Mouse (Mus musculus) forebrain, embryonic 13.5 days (tissue): ENCODE measurements at regions not wholly inside any gene's neighbourhood (a gene's known extent, or its start where the extent isn't known, plus 50 kb on each side); places are given as distances from the start of the nearest gene placed in this dataset.

ENCODE experiments used
- ATAC-seq: fragments of 200-750 bp; cut with Nextera tagmentation; 2 replicates; pipeline ENCODE4 v1.8.0; 2017
- H3K27ac ChIP-seq: fragments of 300-500 bp; sonication (generic); 2 replicates; pipeline ENCODE4 v1.5.1; 2015; ENCODE audit warnings: inconsistent platforms, mild to moderate bottlenecking, moderate library complexity
- H3K27me3 ChIP-seq: fragments of 300-500 bp; sonication (generic); 2 replicates; pipeline ENCODE4 v1.6.1; 2015; ENCODE audit warnings: mild to moderate bottlenecking, inconsistent platforms
- H3K36me3 ChIP-seq: fragments of 300-500 bp; sonication (generic); 2 replicates; pipeline ENCODE4 v1.6.1; 2015; ENCODE audit warnings: mild to moderate bottlenecking, inconsistent platforms; ENCODE audit not compliant: poor library complexity, severe bottlenecking
- H3K4me1 ChIP-seq: fragments of 300-500 bp; sonication (generic); 2 replicates; pipeline ENCODE4 v1.6.1; 2015; ENCODE audit warnings: inconsistent platforms
- H3K4me2 ChIP-seq: fragments of 300-500 bp; sonication (generic); 2 replicates; pipeline ENCODE4 v1.6.1; 2015; ENCODE audit warnings: inconsistent platforms, mild to moderate bottlenecking, moderate library complexity
- H3K4me3 ChIP-seq: fragments of 300-500 bp; sonication (generic); 2 replicates; pipeline ENCODE4 v1.5.1; 2015; ENCODE audit warnings: mild to moderate bottlenecking, inconsistent platforms
- H3K9ac ChIP-seq: fragments of 300-500 bp; sonication (generic); 2 replicates; pipeline ENCODE4 v1.6.1; 2015; ENCODE audit warnings: mild to moderate bottlenecking, inconsistent platforms
- H3K9me3 ChIP-seq: fragments of 300-500 bp; sonication (generic); replicated peaks from 2 replicates; pipeline ENCODE4 v1.6.1; 2016; ENCODE audit warnings: inconsistent platforms
- WGBS: fragments of 180-500 bp; shearing (Covaris S2); methylation state at CpG from one replicate; pipeline ENCODE4 v1.1.7; 2015; 5-methylcytosine and 5-hydroxymethylcytosine counted together

GRCm38 (mm10) chr1:30536989-30537975, 336.4 kb downstream of the Phf3 start:
- no peak overlapping the region for H3K9ac ChIP-seq
- no peak overlapping the region for H3K4me2 ChIP-seq
- no peak overlapping the region for H3K27ac ChIP-seq
- no peaks in the 10 kb centered on the region for H3K4me1 ChIP-seq
- H3K9me3 ChIP-seq = no peaks in the 10 kb centered on the region
- H3K27me3 ChIP-seq = no peaks in the 10 kb centered on the region
- 0 out of 2 replicates have a peak, but pooled peaks have one; percentile 59 for ATAC-seq
- H3K36me3 ChIP-seq = no peaks in the 10 kb centered on the region
- no peak overlapping the region for H3K4me3 ChIP-seq
- 68% methylated on average over 11 of the region's 11 CpGs for WGBS

- Histone ChIP-seq H3K36me3 (no peaks in the 10 kb centered on the region), H3K27me3 (no peaks in the 10 kb centered on the region), H3K4me2 (no peak overlapping the region), H3K9me3 (no peaks in the 10 kb centered on the region), H3K27ac (no peak overlapping the region), H3K4me3 (no peak overlapping the region), H3K9ac (no peak overlapping the region), H3K4me1 (no peaks in the 10 kb centered on the region)
- no peak for ATAC-seq
- WGBS = 79% methylated on average over 3 of the region's 3 CpGs
Measured at GRCm38 (mm10) chr1:30517348-30517747, 356.4 kb downstream of the Phf3 start.

DNA sequence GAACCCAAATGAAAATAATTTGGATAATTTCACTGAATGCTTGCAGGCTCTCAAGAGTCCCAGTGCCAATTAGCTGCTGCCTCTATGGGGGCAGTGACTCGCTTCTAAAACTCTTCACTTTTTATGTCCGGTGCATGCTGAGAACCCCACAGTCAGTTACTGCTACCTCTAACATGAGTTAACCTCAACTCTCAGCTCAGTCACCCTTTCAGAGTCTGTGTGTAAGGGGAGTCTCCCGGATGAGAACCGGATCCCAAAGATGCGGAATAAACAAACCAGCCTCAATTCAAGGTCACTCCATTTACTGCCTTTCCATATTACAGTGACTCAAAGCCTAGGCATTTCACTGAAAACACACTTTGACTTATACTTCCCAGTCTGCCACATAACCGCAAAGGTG, 357.9 kb downstream of the Phf3 start:
- no peak overlapping the region for H3K9ac ChIP-seq
- H3K36me3 ChIP-seq = no peaks in the 10 kb centered on the region
- H3K4me1 ChIP-seq = no peaks in the 10 kb centered on the region
- WGBS = 94% methylated on average over 6 of the region's 6 CpGs
- no peak overlapping the region for H3K4me2 ChIP-seq
- ATAC-seq = no peak
- no peak overlapping the region for H3K27ac ChIP-seq
- no peak overlapping the region for H3K4me3 ChIP-seq
- H3K27me3 ChIP-seq = no peaks in the 10 kb centered on the region
- H3K9me3 ChIP-seq = no peaks in the 10 kb centered on the region

DNA sequence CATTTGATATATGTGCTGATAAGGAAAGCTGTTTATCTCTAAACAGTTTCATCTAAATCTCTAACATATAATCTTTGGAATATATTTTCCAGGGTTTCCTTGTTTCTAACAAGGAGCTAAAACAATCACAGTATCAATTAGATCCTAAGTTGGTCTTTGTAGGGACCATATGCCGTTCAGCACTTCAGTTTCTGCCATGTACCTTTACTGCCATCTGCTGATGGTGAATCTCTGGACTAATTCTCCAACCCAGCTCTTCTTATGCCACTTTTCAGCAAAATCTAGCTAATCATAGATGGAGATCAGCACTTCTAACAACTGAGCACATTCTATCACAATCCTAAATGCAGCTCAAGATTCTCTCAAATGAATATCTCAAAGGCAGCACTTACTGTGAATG, 370.5 kb downstream of the Phf3 start:
- Histone ChIP-seq H3K4me2 (no peak overlapping the region), H3K36me3 (no peaks in the 10 kb centered on the region), H3K27me3 (no peaks in the 10 kb centered on the region), H3K4me3 (no peak overlapping the region), H3K27ac (no peak overlapping the region), H3K9ac (no peak overlapping the region), H3K9me3 (no peaks in the 10 kb centered on the region), H3K4me1 (no peaks in the 10 kb centered on the region)
- ATAC-seq = peak; percentile 62
- WGBS = 31% methylated on average over 1 of the region's 1 CpGs

- Histone ChIP-seq H3K4me3 (no peak overlapping the region), H3K27ac (no peak overlapping the region), H3K9me3 (no peaks in the 10 kb centered on the region), H3K4me1 (no peaks in the 10 kb centered on the region), H3K27me3 (no peaks in the 10 kb centered on the region), H3K4me2 (no peak overlapping the region), H3K9ac (no peak overlapping the region), H3K36me3 (no peaks in the 10 kb centered on the region)
- WGBS = 84% methylated on average over 4 of the region's 4 CpGs
- ATAC-seq = no peak
Measured at GRCm38 (mm10) chr1:30460295-30460958, 413.3 kb downstream of the Phf3 start.

DNA sequence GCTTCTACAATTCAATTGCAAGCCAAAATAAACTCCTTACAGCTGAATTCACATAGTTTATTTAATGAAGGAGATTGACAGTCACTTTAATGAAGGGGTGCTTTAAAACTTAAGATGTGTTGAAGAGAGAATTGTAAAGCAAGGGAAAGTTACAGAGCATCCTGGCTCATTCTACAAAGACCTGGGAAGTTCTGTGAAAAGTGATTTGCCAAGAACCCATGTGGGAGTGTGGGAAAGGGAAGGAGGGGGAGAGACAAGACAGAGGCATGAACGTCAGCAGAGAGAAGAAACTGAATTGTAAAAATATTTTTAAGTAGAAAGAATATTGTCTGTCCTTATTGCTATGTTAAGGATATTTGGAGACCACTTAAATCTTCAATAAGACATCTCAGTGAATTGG, 435.8 kb downstream of the Phf3 start:
- no peaks in the 10 kb centered on the region for H3K36me3 ChIP-seq
- no peaks in the 10 kb centered on the region for H3K27me3 ChIP-seq
- no peak for ATAC-seq
- no peak overlapping the region for H3K27ac ChIP-seq
- H3K9ac ChIP-seq = no peak overlapping the region
- no peaks in the 10 kb centered on the region for H3K9me3 ChIP-seq
- H3K4me1 ChIP-seq = no peaks in the 10 kb centered on the region
- 43% methylated on average over 1 of the region's 1 CpGs for WGBS
- H3K4me2 ChIP-seq = no peak overlapping the region
- no peak overlapping the region for H3K4me3 ChIP-seq

DNA sequence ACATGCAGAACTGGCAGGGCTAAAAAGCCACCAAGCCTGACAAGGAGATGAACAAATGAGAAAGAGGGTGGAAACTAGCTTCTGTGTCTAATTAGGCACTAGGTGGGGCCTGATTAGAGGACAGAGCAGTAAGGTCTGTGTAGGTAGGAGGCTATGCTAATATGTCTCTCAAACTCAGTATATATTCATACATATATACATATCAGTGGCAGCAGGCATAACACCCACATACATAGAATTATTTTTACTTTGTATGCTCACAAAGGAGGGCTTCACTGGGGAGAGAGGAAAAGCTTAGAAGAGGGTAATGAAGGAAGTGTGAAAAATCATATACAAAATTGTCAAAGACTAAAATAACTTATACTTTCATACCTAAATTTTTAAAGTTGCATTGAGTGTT, 457.1 kb downstream of the Phf3 start:
- no peak overlapping the region for H3K4me2 ChIP-seq

GRCm38 (mm10) chr1:30414881-30415439, 458.8 kb downstream of the Phf3 start:
- ATAC-seq = no peak
- 52% methylated on average over 2 of the region's 2 CpGs for WGBS

More for the DNA sequence above, 457.1 kb downstream of the Phf3 start:
- Histone ChIP-seq H3K4me3 (no peak overlapping the region), H3K27me3 (no peaks in the 10 kb centered on the region), H3K27ac (no peak overlapping the region), H3K36me3 (no peaks in the 10 kb centered on the region), H3K4me1 (no peaks in the 10 kb centered on the region), H3K9me3 (no peaks in the 10 kb centered on the region), H3K9ac (no peak overlapping the region)
- no peak for ATAC-seq

More at GRCm38 (mm10) chr1:30414881-30415439, 458.8 kb downstream of the Phf3 start:
- Histone ChIP-seq H3K4me3 (no peak overlapping the region), H3K4me2 (no peak overlapping the region), H3K36me3 (no peaks in the 10 kb centered on the region), H3K9ac (no peak overlapping the region), H3K4me1 (no peaks in the 10 kb centered on the region), H3K27me3 (no peaks in the 10 kb centered on the region), H3K9me3 (no peaks in the 10 kb centered on the region), H3K27ac (no peak overlapping the region)
